Mouse (Mus musculus) forebrain, embryonic 12.5 days (tissue): ENCODE results near the gene Ppard. TPM values are rescaled to one million over a fixed set of nuclear protein-coding genes. Genes with fewer than 3 reads are reported as not detected.
A peak's percentile ranks its signal among the peaks of the same experiment; 100 is the strongest.
"Not testable (repeated sequence)": the region's sequence is repeated elsewhere in the genome, so short reads cannot be mapped to it uniquely, and the experiment has no call there.

Experiments
- ATAC-seq: fragments of 200-750 bp; cut with Nextera tagmentation; 2 replicates; pipeline ENCODE4 v1.8.0; 2017; ENCODE audit warnings: moderate TSS enrichment; ENCODE audit not compliant: low FRiP score
- H3K27ac ChIP-seq: fragments of 300-500 bp; sonication (generic); 2 replicates; pipeline ENCODE4 v1.5.1; 2016; ENCODE audit warnings: mild to moderate bottlenecking
- H3K27me3 ChIP-seq: fragments of 300-500 bp; sonication (generic); 2 replicates; pipeline ENCODE4 v1.6.1; 2016; ENCODE audit warnings: mild to moderate bottlenecking
- H3K36me3 ChIP-seq: fragments of 300-500 bp; sonication (generic); replicated peaks from 2 replicates; pipeline ENCODE4 v1.6.1; 2016; ENCODE audit warnings: mild to moderate bottlenecking
- H3K4me1 ChIP-seq: fragments of 300-500 bp; sonication (generic); 2 replicates; pipeline ENCODE4 v1.6.1; 2016
- H3K4me2 ChIP-seq: fragments of 300-500 bp; sonication (generic); 2 replicates; pipeline ENCODE4 v1.6.1; 2016; ENCODE audit warnings: mild to moderate bottlenecking, moderate library complexity
- H3K4me3 ChIP-seq: fragments of 300-500 bp; sonication (generic); replicated peaks from 2 replicates; pipeline ENCODE4 v1.5.1; 2016; ENCODE audit warnings: mild to moderate bottlenecking
- H3K9ac ChIP-seq: fragments of 300-500 bp; sonication (generic); 2 replicates; pipeline ENCODE4 v1.6.1; 2016; ENCODE audit warnings: mild to moderate bottlenecking
- H3K9me3 ChIP-seq: fragments of 300-500 bp; sonication (generic); 2 replicates; pipeline ENCODE4 v1.6.1; 2016
- WGBS: fragments of 180-500 bp; shearing (Covaris S2); methylation state at CpG from one replicate; pipeline ENCODE4 v1.1.7; 2016; 5-methylcytosine and 5-hydroxymethylcytosine counted together
- polyA plus RNA-seq: library from polyadenylated mRNA; unstranded; fragments of >200 nt; fragmentation: Nextera tagmentation; extraction: Ambion mirVana; gene quantifications from 2 replicates; pipeline ENCODE4 v1.2.1, GENCODE M21; 2016

Ppard gene
- polyA plus RNA-seq, 1 experiment from 2014 or later = 1.6 TPM

- peak within 1 kb of the TSS; percentile 93 for H3K9ac ChIP-seq
- H3K27me3 ChIP-seq = no peaks in the 10 kb centered on the region
- H3K36me3 ChIP-seq = peaks cover 20% of the 10 kb centered on the region
- H3K27ac ChIP-seq = peak within 1 kb of the TSS; percentile 86
- H3K4me1 ChIP-seq = peaks cover 24% of the 10 kb centered on the region
- no peaks in the 10 kb centered on the region for H3K9me3 ChIP-seq
- H3K4me3 ChIP-seq = peak within 1 kb of the TSS; percentile 87
- WGBS = under 1% methylated on average over 65 of the region's 69 CpGs
- ATAC-seq = peak; percentile 98
- H3K4me2 ChIP-seq = peak within 1 kb of the TSS; percentile 95
These were observed 80.8 kb downstream of the Ppard start, which contains the start of gene Fance for GRCm38 (mm10) chr17:28313212-28313879. Gene Fance, plus strand, starts transcription at chr17:28313519.

DNA sequence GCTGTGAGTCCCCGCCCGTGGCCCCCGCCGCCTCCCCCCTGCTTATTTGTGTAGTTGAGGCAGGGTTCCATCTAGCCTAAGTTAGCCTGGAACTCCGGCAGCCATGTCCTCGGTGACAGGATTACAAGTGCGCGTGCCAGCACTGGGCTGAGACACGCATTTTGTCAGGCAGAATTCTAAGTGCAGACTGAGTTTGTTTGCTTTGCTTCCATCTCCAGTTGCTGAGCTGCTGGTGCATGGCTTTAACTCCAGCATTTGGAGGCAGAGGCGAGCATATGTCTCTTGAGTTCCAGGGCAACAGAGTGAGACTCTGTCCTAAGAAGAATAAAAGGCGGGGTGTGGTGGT is 81.4 kb downstream of the Ppard start:
- peak overlapping the region; percentile 86 for H3K27ac ChIP-seq
- ATAC-seq = peak; percentile 45
- H3K9ac ChIP-seq = peak overlapping the region; percentile 93
- peaks cover 24% of the 10 kb centered on the region for H3K36me3 ChIP-seq
- no peaks in the 10 kb centered on the region for H3K9me3 ChIP-seq
- peak overlapping the region; percentile 87 for H3K4me3 ChIP-seq
- H3K4me2 ChIP-seq = peak overlapping the region; percentile 95
- 3% methylated on average over 11 of the region's 11 CpGs for WGBS
- peaks cover 20% of the 10 kb centered on the region for H3K4me1 ChIP-seq
- no peaks in the 10 kb centered on the region for H3K27me3 ChIP-seq

GRCm38 (mm10) chr17:28315611-28316160 is 83.2 kb downstream of the Ppard start:
- no peaks in the 10 kb centered on the region for H3K27me3 ChIP-seq
- H3K36me3 ChIP-seq = peaks cover 32% of the 10 kb centered on the region
- no peak overlapping the region for H3K4me2 ChIP-seq
- 86% methylated on average over 20 of the region's 20 CpGs for whole genome bisulfite sequencing
- H3K9ac ChIP-seq = no peak overlapping the region; the same call in 1 of the 2 replicates
- H3K4me1 ChIP-seq = peaks cover 20% of the 10 kb centered on the region
- H3K27ac ChIP-seq = no peak overlapping the region
- H3K9me3 ChIP-seq = no peaks in the 10 kb centered on the region
- no peak for ATAC-seq
- no peak overlapping the region for H3K4me3 ChIP-seq

- no peak overlapping the region for H3K4me2 ChIP-seq
- no peak overlapping the region for H3K27ac ChIP-seq
- no peak for ATAC-seq
- H3K36me3 ChIP-seq = peaks cover 32% of the 10 kb centered on the region
- no peak overlapping the region for H3K9ac ChIP-seq
- H3K4me3 ChIP-seq = no peak overlapping the region
- peaks cover 20% of the 10 kb centered on the region for H3K4me1 ChIP-seq
- 91% methylated on average over 9 of the region's 9 CpGs for WGBS
- H3K27me3 ChIP-seq = no peaks in the 10 kb centered on the region
- no peaks in the 10 kb centered on the region for H3K9me3 ChIP-seq
These were observed 84.0 kb downstream of the Ppard start for GRCm38 (mm10) chr17:28316476-28316875.

DNA sequence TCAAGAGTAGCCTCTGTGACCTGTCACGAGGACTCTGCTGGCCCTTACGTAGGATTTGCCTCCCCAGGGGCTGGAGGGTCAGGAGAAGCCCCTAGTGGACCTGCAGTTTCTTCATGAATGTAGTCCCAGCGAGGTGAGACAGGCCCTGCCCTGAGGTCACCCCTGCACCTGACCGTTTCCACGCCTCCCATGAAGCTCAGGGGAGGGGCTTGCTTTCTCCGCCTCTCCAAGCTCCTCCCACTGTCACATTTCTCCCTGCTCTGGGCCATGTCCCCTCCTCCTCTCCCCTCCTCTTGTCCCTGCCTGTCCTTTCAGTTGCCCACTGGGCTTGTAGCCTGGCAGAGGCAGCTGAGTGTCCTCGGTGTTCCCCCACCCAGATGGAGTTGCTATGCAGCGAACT is 84.6 kb downstream of the Ppard start:
- Histone ChIP-seq H3K36me3 (peaks cover 32% of the 10 kb centered on the region), H3K27me3 (no peaks in the 10 kb centered on the region), H3K27ac (no peak overlapping the region), H3K9ac (no peak overlapping the region), H3K4me2 (no peak overlapping the region), H3K9me3 (no peaks in the 10 kb centered on the region), H3K4me1 (peaks cover 20% of the 10 kb centered on the region), H3K4me3 (no peak overlapping the region)
- ATAC-seq = no peak
- 57% methylated on average over 8 of the region's 8 CpGs for WGBS

- no peaks in the 10 kb centered on the region for H3K27me3 ChIP-seq
- H3K27ac ChIP-seq = no peak overlapping the region
- H3K36me3 ChIP-seq = peaks cover 37% of the 10 kb centered on the region
- H3K4me2 ChIP-seq = no peak overlapping the region
- ATAC-seq = no peak
- H3K9ac ChIP-seq = no peak overlapping the region
- H3K4me1 ChIP-seq = peaks cover 18% of the 10 kb centered on the region
- 90% methylated on average over 9 of the region's 9 CpGs for WGBS
- no peak overlapping the region for H3K4me3 ChIP-seq
- H3K9me3 ChIP-seq = no peaks in the 10 kb centered on the region
These were observed 85.2 kb downstream of the Ppard start for GRCm38 (mm10) chr17:28317725-28318124.

- H3K27me3 ChIP-seq = no peaks in the 10 kb centered on the region
- no peak overlapping the region for H3K4me3 ChIP-seq
- no peak overlapping the region for H3K9ac ChIP-seq
- H3K36me3 ChIP-seq = peaks cover 52% of the 10 kb centered on the region
- H3K4me1 ChIP-seq = no peaks in the 10 kb centered on the region
- peaks cover 6% of the 10 kb centered on the region; the same call in 1 of the 2 replicates for H3K9me3 ChIP-seq
- WGBS = 94% methylated on average over 4 of the region's 4 CpGs
- H3K4me2 ChIP-seq = no peak overlapping the region
- no peak overlapping the region for H3K27ac ChIP-seq
- no peak for ATAC-seq
These were observed 89.2 kb downstream of the Ppard start for GRCm38 (mm10) chr17:28321700-28322099.

- no peak overlapping the region for H3K9ac ChIP-seq
- no peak overlapping the region for H3K4me2 ChIP-seq
- H3K27me3 ChIP-seq = no peaks in the 10 kb centered on the region
- H3K4me3 ChIP-seq = no peak overlapping the region
- WGBS = 92% methylated on average over 8 of the region's 8 CpGs
- no peak overlapping the region for H3K27ac ChIP-seq
- peaks cover 8% of the 10 kb centered on the region for H3K4me1 ChIP-seq
- H3K36me3 ChIP-seq = peaks cover 37% of the 10 kb centered on the region
- peaks cover 6% of the 10 kb centered on the region; the same call in 1 of the 2 replicates for H3K9me3 ChIP-seq
- no peak for ATAC-seq
These were observed 91.3 kb downstream of the Ppard start for GRCm38 (mm10) chr17:28323786-28324185.

GRCm38 (mm10) chr17:28324416-28324815 is 91.9 kb downstream of the Ppard start:
- not testable (repeated sequence) for H3K4me2 ChIP-seq, H3K9ac ChIP-seq, H3K4me3 ChIP-seq, H3K27me3 ChIP-seq, H3K27ac ChIP-seq, ATAC-seq, H3K9me3 ChIP-seq
- 93% methylated on average over 7 of the region's 7 CpGs for WGBS
- Histone ChIP-seq H3K4me1 (peaks cover 13% of the 10 kb centered on the region), H3K36me3 (peaks cover 34% of the 10 kb centered on the region)

GRCm38 (mm10) chr17:28325751-28326150 is 93.3 kb downstream of the Ppard start:
- no peaks in the 10 kb centered on the region for H3K27me3 ChIP-seq
- ATAC-seq = no peak
- H3K4me3 ChIP-seq = no peak overlapping the region
- H3K36me3 ChIP-seq = peaks cover 41% of the 10 kb centered on the region
- 93% methylated on average over 8 of the region's 8 CpGs for WGBS
- peaks cover 21% of the 10 kb centered on the region for H3K4me1 ChIP-seq
- no peak overlapping the region for H3K9ac ChIP-seq
- peaks cover 6% of the 10 kb centered on the region; the same call in 1 of the 2 replicates for H3K9me3 ChIP-seq
- no peak overlapping the region for H3K4me2 ChIP-seq
- no peak overlapping the region for H3K27ac ChIP-seq

DNA sequence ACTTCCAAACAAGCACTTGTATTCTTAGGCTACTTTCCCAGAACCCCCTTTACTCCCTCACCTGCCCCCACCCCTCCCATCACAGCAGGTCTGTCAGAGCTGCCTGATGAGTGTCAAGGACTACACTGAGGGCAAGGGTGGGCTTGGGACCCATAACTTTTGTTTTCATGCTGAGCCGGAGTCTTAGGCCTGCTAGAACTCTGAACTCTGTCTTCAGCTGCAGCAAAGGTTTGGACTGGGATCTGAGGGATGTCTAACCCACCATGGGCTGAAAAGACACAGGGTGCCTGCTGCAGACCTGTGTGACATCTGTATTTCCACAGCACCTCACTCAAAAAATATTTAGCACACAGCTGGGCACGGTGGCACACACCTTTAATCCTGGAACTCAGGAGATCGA is 94.5 kb downstream of the Ppard start:
- 82% methylated on average over 3 of the region's 3 CpGs for WGBS
- no peak overlapping the region for H3K9ac ChIP-seq

DNA sequence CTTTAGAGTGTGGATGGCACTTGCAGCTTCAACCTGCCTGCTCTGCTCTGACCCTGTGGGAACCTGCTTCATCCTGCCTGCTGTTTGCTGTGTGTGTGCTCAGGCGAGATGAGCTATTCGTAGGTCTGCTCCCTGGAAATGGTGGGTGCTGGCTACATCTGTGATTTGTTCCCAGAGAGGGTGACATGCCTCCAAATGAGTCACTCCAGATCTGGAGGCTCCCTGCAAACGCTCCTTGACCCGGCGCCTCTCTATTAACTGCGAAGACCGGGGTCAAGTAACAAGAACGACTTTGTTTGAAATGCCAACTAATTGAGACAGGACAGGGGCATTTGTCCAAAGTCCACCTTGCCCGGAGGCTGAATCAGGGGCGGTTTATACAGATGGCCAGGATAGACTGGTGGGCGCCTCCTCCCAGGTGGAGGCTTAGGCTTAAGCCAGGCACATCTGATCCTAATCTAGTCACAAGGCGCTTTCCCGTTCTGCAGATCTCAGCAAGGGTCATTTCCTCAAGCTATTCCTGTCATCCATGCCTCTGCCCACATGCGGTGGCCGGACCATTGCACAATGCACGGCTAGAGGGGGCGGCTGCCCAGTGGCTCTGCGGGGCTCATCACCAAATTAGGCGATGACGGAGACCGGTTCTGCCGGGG is 95.3 kb downstream of the Ppard start:
- ATAC-seq = peak; percentile 64
- Histone ChIP-seq H3K27me3 (no peaks in the 10 kb centered on the region), H3K4me1 (peaks cover 21% of the 10 kb centered on the region), H3K9ac (peak overlapping the region; percentile 99), H3K27ac (peak overlapping the region; percentile 96), H3K4me3 (peak overlapping the region; percentile 90), H3K9me3 (peaks cover 6% of the 10 kb centered on the region; the same call in 1 of the 2 replicates), H3K36me3 (peaks cover 44% of the 10 kb centered on the region), H3K4me2 (peak overlapping the region; percentile 87)
- WGBS = 10% methylated on average over 22 of the region's 22 CpGs

More for the DNA sequence above, 94.5 kb downstream of the Ppard start:
- peaks cover 50% of the 10 kb centered on the region for H3K36me3 ChIP-seq
- H3K4me3 ChIP-seq = no peak overlapping the region
- no peak overlapping the region for H3K4me2 ChIP-seq
- no peak for ATAC-seq
- no peak overlapping the region for H3K27ac ChIP-seq
- H3K27me3 ChIP-seq = no peaks in the 10 kb centered on the region
- peaks cover 21% of the 10 kb centered on the region for H3K4me1 ChIP-seq
- peaks cover 6% of the 10 kb centered on the region; the same call in 1 of the 2 replicates for H3K9me3 ChIP-seq
